Mouse (Mus musculus) ES-Bruce4 (cell line): ENCODE data around the gene Cd6.
A peak's percentile ranks its signal among the peaks of the same experiment; 100 is the strongest.

Experiments
- CTCF ChIP-seq: IDR thresholded peaks from one replicate; pipeline ENCODE4 v1.8.1; 2011; ENCODE audit warnings: low read depth, low read length
- EP300 ChIP-seq: IDR thresholded peaks from 2 replicates; pipeline ENCODE4 v1.6.1; 2011; ENCODE audit warnings: low read depth, low read length; ENCODE audit not compliant: insufficient read depth
- POLR2A ChIP-seq: IDR thresholded peaks from one replicate; pipeline ENCODE4 v1.8.1; 2011; ENCODE audit warnings: low read length; ENCODE audit not compliant: insufficient read depth

DNA sequence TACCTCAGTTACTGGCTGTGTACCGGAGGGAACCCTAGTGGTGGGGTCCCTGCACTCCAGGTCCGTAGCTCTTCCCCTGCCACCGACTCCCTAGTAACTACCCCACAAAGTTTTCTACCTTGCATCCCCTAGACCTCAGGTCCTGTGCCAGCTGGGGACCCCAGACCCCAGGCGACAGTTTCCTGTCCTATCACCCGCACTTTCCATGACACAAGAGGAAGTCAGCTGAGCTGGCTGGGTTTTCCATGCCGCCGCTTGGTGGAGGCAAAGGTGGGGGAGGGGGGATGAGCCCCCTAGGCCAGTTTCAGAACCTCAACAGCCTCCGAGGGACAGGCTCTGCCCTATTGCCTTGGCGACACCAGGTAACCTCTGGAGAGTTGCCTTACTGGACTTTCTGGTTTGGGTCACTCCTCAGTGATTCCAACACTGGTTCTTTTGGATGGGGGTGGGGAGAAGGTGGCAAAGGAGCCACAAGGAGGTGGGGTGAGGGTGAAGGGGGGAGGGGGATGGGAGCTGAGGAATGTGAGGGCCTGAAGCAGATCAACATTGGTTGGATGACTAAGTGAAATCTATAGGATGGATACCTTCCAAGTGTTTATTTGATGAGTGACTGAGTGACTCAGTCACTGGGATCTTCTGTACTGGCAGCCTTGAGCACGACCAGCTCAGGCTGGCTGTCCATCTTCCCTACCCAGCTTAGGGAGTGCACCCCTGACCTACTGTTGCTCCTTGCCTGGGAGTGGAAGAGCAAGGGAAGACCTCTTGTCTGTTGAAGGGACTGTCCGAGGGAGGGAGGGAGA is 89.0 kb downstream of the Cd6 start:
- TF ChIP-seq EP300 (peak; percentile 38; the same call in 1 of the 2 replicates), CTCF (no peak), POLR2A (no peak)
